Mouse (Mus musculus): ENCODE results near the gene 4930579F01Rik. TPM values are rescaled to one million over a fixed set of nuclear protein-coding genes. Genes with fewer than 3 reads are reported as not detected.

Gene 4930579F01Rik
- polyA plus RNA-seq, 1 experiment from 2014 or later, result 0.14 TPM

GRCm38 (mm10) chr3:138227082-138227481 lies 33.5 kb upstream of the 4930579F01Rik start:
- Histone ChIP-seq H3K36me3 (ENCODE audit: insufficient read depth, low read length) (no peaks in the 10 kb centered on the region), H3K9ac (ENCODE audit: low read depth, low read length) (no peak overlapping the region), H3K4me1 (replicated peaks; ENCODE audit: insufficient read depth, low read length) (no peaks in the 10 kb centered on the region), H3K4me2 (ENCODE audit: low read length) (no peak overlapping the region), H3K27ac (no peak overlapping the region), H3K9me3 (replicated peaks; ENCODE audit: low read length) (no peaks in the 10 kb centered on the region), H3K27me3 (ENCODE audit: insufficient read depth, low read length) (no peaks in the 10 kb centered on the region), H3K4me3 (replicated peaks; ENCODE audit: low read depth, low read length) (no peak overlapping the region)
- DNase-seq (ENCODE audit: low spot score) (no peak), ATAC-seq (replicated peaks; ENCODE audit: low FRiP score, low read depth) (no peak)
- no peak for TF ChIP-seq CTCF (IDR thresholded peaks at IDR 0.05; ENCODE audit: low read depth)
- WGBS, result 99% methylated on average over 2 of the region's 2 CpGs

GRCm38 (mm10) chr3:138226476-138226875 lies 32.9 kb upstream of the 4930579F01Rik start:
- no peak for ATAC-seq (replicated peaks; ENCODE audit: low FRiP score, low read depth)
- no peak for DNase-seq (ENCODE audit: low spot score)
- Histone ChIP-seq H3K27me3 (ENCODE audit: insufficient read depth, low read length) (no peaks in the 10 kb centered on the region), H3K4me3 (replicated peaks; ENCODE audit: low read depth, low read length) (no peak overlapping the region), H3K27ac (no peak overlapping the region), H3K36me3 (ENCODE audit: insufficient read depth, low read length) (no peaks in the 10 kb centered on the region), H3K4me2 (ENCODE audit: low read length) (no peak overlapping the region), H3K9ac (ENCODE audit: low read depth, low read length) (no peak overlapping the region), H3K9me3 (replicated peaks; ENCODE audit: low read length) (no peaks in the 10 kb centered on the region), H3K4me1 (replicated peaks; ENCODE audit: insufficient read depth, low read length) (no peaks in the 10 kb centered on the region)
- no peak for TF ChIP-seq CTCF (IDR thresholded peaks at IDR 0.05; ENCODE audit: low read depth)
- 95% methylated on average over 6 of the region's 6 CpGs for WGBS

DNA sequence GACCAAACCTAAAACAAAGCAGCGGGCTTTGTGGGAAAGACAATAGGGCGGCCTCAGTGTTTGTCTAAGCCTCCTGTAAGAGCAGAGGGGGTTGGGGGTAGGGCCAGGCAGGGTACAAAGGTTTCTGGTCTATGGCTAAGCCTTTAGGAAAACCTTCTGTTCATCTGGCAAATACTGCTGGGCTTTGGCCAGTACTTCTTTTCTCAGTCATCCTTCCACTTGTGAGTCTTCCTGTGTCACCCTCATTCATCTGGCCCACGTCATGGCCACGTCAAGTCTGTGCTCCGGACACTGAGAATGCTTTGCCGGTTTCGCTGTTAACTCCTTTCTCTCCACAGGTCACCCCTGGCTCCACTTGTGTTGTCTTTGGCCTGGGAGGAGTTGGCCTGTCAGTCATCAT lies 32.2 kb upstream of the 4930579F01Rik start:
- H3K36me3 ChIP-seq (ENCODE audit: insufficient read depth, low read length), result no peaks in the 10 kb centered on the region
- no peaks in the 10 kb centered on the region for H3K4me1 ChIP-seq (replicated peaks; ENCODE audit: insufficient read depth, low read length)
- ATAC-seq (replicated peaks; ENCODE audit: low FRiP score, low read depth), result no peak; the same call in 1 of the 2 replicates
- no peaks in the 10 kb centered on the region for H3K27me3 ChIP-seq (ENCODE audit: insufficient read depth, low read length)
- no peak overlapping the region for H3K4me3 ChIP-seq (replicated peaks; ENCODE audit: low read depth, low read length)
- 50% methylated on average over 7 of the region's 7 CpGs for WGBS
- H3K27ac ChIP-seq, result no peak overlapping the region
- H3K9ac ChIP-seq (ENCODE audit: low read depth, low read length), result no peak overlapping the region
- H3K9me3 ChIP-seq (replicated peaks; ENCODE audit: low read length), result no peaks in the 10 kb centered on the region
- H3K4me2 ChIP-seq (ENCODE audit: low read length), result no peak overlapping the region
- no peak for DNase-seq (ENCODE audit: low spot score)
- TF ChIP-seq CTCF (IDR thresholded peaks at IDR 0.05; ENCODE audit: low read depth), result no peak

DNA sequence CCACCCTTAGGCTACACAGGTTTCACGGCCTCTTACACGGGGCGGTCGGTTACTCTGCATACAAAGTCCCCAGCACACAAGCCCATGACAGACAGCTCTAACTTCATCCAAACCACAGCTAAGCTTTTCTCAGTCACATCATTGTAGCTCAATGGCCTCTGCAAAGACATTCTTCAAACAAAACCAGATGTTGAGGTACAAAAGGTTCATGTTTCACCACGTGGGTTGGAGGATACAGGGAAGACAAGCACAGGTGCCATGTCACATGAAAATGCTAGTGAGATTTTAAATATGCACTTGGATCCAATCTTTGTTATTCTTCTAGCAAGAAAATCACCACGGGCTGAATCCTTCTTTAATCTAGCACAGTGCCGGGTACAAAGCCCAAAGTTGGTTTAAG lies 31.7 kb upstream of the 4930579F01Rik start:
- no peak for DNase-seq (ENCODE audit: low spot score)
- H3K4me2 ChIP-seq (ENCODE audit: low read length), result no peak overlapping the region
- no peaks in the 10 kb centered on the region for H3K4me1 ChIP-seq (replicated peaks; ENCODE audit: insufficient read depth, low read length)
- no peak overlapping the region for H3K9ac ChIP-seq (ENCODE audit: low read depth, low read length)
- H3K36me3 ChIP-seq (ENCODE audit: insufficient read depth, low read length), result no peaks in the 10 kb centered on the region
- H3K9me3 ChIP-seq (replicated peaks; ENCODE audit: low read length), result no peaks in the 10 kb centered on the region
- no peaks in the 10 kb centered on the region for H3K27me3 ChIP-seq (ENCODE audit: insufficient read depth, low read length)
- WGBS, result 80% methylated on average over 6 of the region's 7 CpGs
- TF ChIP-seq CTCF (IDR thresholded peaks at IDR 0.05; ENCODE audit: low read depth), result no peak
- no peak overlapping the region for H3K27ac ChIP-seq
- no peak overlapping the region for H3K4me3 ChIP-seq (replicated peaks; ENCODE audit: low read depth, low read length)
- ATAC-seq (replicated peaks; ENCODE audit: low FRiP score, low read depth), result no peak

DNA sequence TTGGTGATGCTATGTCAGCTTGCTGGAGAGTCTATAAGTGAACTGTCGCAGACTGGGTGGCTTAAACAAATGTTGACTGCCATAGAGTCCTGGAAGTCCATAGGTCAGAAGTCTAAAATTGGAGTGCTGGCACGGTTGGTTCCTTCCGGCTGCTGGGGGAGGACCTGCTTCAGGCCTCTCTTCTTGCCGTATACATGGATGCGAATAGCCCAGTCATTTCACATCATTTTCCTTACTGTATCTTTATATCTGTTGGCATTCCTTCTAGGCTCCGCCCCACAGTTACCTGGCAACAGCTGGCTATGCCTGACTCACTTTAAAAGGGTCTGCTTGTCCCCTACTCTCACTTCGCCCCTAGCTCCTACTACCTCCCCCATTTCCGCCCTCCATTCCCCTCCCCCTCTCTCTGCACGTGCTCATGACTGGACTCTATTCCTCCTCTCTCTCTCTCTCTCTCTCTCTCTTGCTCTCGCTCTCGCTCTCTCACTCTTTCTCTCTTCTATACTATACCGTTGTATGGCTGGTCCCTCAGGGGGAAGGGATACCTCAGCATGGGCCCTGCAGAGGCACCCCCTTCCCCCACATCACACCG lies 30.8 kb upstream of the 4930579F01Rik start:
- Histone ChIP-seq H3K27ac (no peak overlapping the region), H3K4me2 (ENCODE audit: low read length) (no peak overlapping the region), H3K27me3 (ENCODE audit: insufficient read depth, low read length) (no peaks in the 10 kb centered on the region), H3K4me3 (replicated peaks; ENCODE audit: low read depth, low read length) (no peak overlapping the region), H3K36me3 (ENCODE audit: insufficient read depth, low read length) (no peaks in the 10 kb centered on the region), H3K9me3 (replicated peaks; ENCODE audit: low read length) (no peaks in the 10 kb centered on the region), H3K4me1 (replicated peaks; ENCODE audit: insufficient read depth, low read length) (no peaks in the 10 kb centered on the region), H3K9ac (ENCODE audit: low read depth, low read length) (no peak overlapping the region)
- TF ChIP-seq CTCF (IDR thresholded peaks at IDR 0.05; ENCODE audit: low read depth), result no peak
- DNase-seq (ENCODE audit: low spot score) (no peak), ATAC-seq (replicated peaks; ENCODE audit: low FRiP score, low read depth) (no peak)
- 83% methylated on average over 13 of the region's 13 CpGs for WGBS

- no peak overlapping the region for H3K4me3 ChIP-seq (replicated peaks; ENCODE audit: low read depth, low read length)
- H3K4me1 ChIP-seq (replicated peaks; ENCODE audit: insufficient read depth, low read length), result no peaks in the 10 kb centered on the region
- TF ChIP-seq CTCF (IDR thresholded peaks at IDR 0.05; ENCODE audit: low read depth), result peak; percentile 88
- WGBS, result 56% methylated on average over 5 of the region's 5 CpGs
- no peaks in the 10 kb centered on the region for H3K36me3 ChIP-seq (ENCODE audit: insufficient read depth, low read length)
- no peak overlapping the region for H3K27ac ChIP-seq
- ATAC-seq (replicated peaks; ENCODE audit: low FRiP score, low read depth) (peak; percentile 72; the same call in 1 of the 2 replicates), DNase-seq (ENCODE audit: low spot score) (peak; percentile 89)
- no peaks in the 10 kb centered on the region for H3K9me3 ChIP-seq (replicated peaks; ENCODE audit: low read length)
- H3K9ac ChIP-seq (ENCODE audit: low read depth, low read length), result no peak overlapping the region
- H3K27me3 ChIP-seq (ENCODE audit: insufficient read depth, low read length), result no peaks in the 10 kb centered on the region
- no peak overlapping the region for H3K4me2 ChIP-seq (ENCODE audit: low read length)
These were observed 29.3 kb upstream of the 4930579F01Rik start for GRCm38 (mm10) chr3:138222952-138223351.

DNA sequence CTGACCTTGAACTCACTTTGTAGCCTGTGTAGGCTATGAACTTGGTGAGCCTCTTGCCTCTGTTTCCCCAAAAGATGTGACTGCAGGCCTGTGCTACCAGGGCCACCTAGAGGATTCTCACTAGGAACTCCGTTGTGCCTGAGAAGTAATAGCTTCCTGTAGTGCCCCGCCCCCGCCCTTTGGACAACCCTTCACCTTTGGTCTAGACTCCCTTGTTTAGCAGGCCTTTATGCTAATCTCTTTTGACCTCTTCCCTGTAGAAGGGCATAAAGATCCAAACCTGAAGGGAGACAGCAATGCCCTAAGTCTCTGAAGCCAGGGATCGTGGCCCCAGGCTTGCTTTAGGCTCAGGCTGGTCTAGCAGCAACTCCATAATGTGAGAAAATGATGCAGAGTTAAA lies 28.9 kb upstream of the 4930579F01Rik start:
- no peak for ATAC-seq (replicated peaks; ENCODE audit: low FRiP score, low read depth)
- no peaks in the 10 kb centered on the region for H3K36me3 ChIP-seq (ENCODE audit: insufficient read depth, low read length)
- 56% methylated on average over 4 of the region's 4 CpGs for WGBS
- H3K27ac ChIP-seq, result no peak overlapping the region
- H3K4me1 ChIP-seq (replicated peaks; ENCODE audit: insufficient read depth, low read length), result no peaks in the 10 kb centered on the region
- H3K4me3 ChIP-seq (replicated peaks; ENCODE audit: low read depth, low read length), result no peak overlapping the region
- TF ChIP-seq CTCF (IDR thresholded peaks at IDR 0.05; ENCODE audit: low read depth), result no peak
- no peaks in the 10 kb centered on the region for H3K27me3 ChIP-seq (ENCODE audit: insufficient read depth, low read length)
- no peak for DNase-seq (ENCODE audit: low spot score)
- H3K9ac ChIP-seq (ENCODE audit: low read depth, low read length), result no peak overlapping the region
- no peak overlapping the region for H3K4me2 ChIP-seq (ENCODE audit: low read length)
- H3K9me3 ChIP-seq (replicated peaks; ENCODE audit: low read length), result no peaks in the 10 kb centered on the region
